Mouse (Mus musculus) left cerebral cortex, postnatal 14 days (tissue): ENCODE measurements around the gene Pla2g6. TPM values are rescaled to one million over a fixed set of nuclear protein-coding genes. Genes with fewer than 3 reads are reported as not detected.

Experiments
- DNase-seq, 2 experiments: peaks; one replicate each; pipeline ENCODE4 v3.0.0; 2021 to 2022; ENCODE audit warnings: low spot score in 2 of 2, mixed read lengths in 1 of 2
- intact Hi-C: fragments of 180-260 bp; cut with DNase I; formaldehyde crosslinking; loops from one replicate; pipeline ENCODE4 v1.15.1; 2025
- total RNA-seq, 2 experiments: library from RNA; stranded (reverse); gene quantifications; 2 replicates each; pipeline ENCODE4 v1.2.3; 2021

Pla2g6 gene
- total RNA-seq, 2 experiments from 2014 or later = 21.5 to 23.0 TPM

GRCm38 (mm10) chr15:79352479-79352878 is 24.3 kb upstream of the Pla2g6 start:
- DNase-seq = no peak
- intact Hi-C loops = no loop called here

GRCm38 (mm10) chr15:79351331-79351767 is 23.2 kb upstream of the Pla2g6 start:
- no peak for DNase-seq
- intact Hi-C loops = no loop called here

- DNase-seq = no peak
- intact Hi-C loops = no loop called here
These were observed 22.7 kb upstream of the Pla2g6 start for GRCm38 (mm10) chr15:79350866-79351265.

GRCm38 (mm10) chr15:79348651-79349050 is 20.5 kb upstream of the Pla2g6 start:
- intact Hi-C loops = no loop called here
- no peak for DNase-seq

- intact Hi-C loops = no loop called here
- DNase-seq = peak in 1 of 2 experiments; percentile 67
These were observed 19.8 kb upstream of the Pla2g6 start for GRCm38 (mm10) chr15:79347845-79348506.

- intact Hi-C loops = no loop called here
These were observed 19.1 kb upstream of the Pla2g6 start for GRCm38 (mm10) chr15:79347165-79347844.

GRCm38 (mm10) chr15:79346051-79346793 is 18.0 kb upstream of the Pla2g6 start, which contains the start of gene Maff:
TSS of gene Maff (plus strand) at chr15:79346621.
- DNase-seq = no peak
- intact Hi-C loops = no loop called here

More at GRCm38 (mm10) chr15:79347165-79347844, 19.1 kb upstream of the Pla2g6 start:
- DNase-seq = peak; percentile 87 to 92

- no peak for DNase-seq
- intact Hi-C loops = no loop called here
These were observed 16.4 kb upstream of the Pla2g6 start for GRCm38 (mm10) chr15:79344627-79345026.

GRCm38 (mm10) chr15:79342641-79343337 is 14.6 kb upstream of the Pla2g6 start:
- intact Hi-C loops = no loop called here
- DNase-seq = no peak

GRCm38 (mm10) chr15:79338978-79339377 is 10.8 kb upstream of the Pla2g6 start:
- intact Hi-C loops = no loop called here
- no peak for DNase-seq

GRCm38 (mm10) chr15:79335061-79335655 is 7.0 kb upstream of the Pla2g6 start:
- intact Hi-C loops = no loop called here
- DNase-seq = no peak

- intact Hi-C loops = no loop called here
- no peak for DNase-seq
These were observed 5.2 kb upstream of the Pla2g6 start for GRCm38 (mm10) chr15:79333409-79333808.

GRCm38 (mm10) chr15:79330521-79330920 is 2.3 kb upstream of the Pla2g6 start:
- intact Hi-C loops = no loop called here

GRCm38 (mm10) chr15:79329979-79330363 is 1.8 kb upstream of the Pla2g6 start:
- intact Hi-C loops = no loop called here
- DNase-seq = no peak

More at GRCm38 (mm10) chr15:79330521-79330920, 2.3 kb upstream of the Pla2g6 start:
- DNase-seq = no peak

GRCm38 (mm10) chr15:79329346-79329978 is 1.3 kb upstream of the Pla2g6 start:
- DNase-seq = no peak
- intact Hi-C loops = no loop called here

GRCm38 (mm10) chr15:79328939-79329275 is 717 bp upstream of the Pla2g6 start:
- DNase-seq = no peak
- intact Hi-C loops = no loop called here

GRCm38 (mm10) chr15:79326971-79327961 is 924 bp downstream of the Pla2g6 start:
- DNase-seq = peak in 1 of 2 experiments; percentile 25
- intact Hi-C loops = no loop called here

GRCm38 (mm10) chr15:79326264-79326663 is 1.9 kb downstream of the Pla2g6 start:
- intact Hi-C loops = no loop called here
- DNase-seq = no peak
